Mouse (Mus musculus): Measurements from ENCODE around the gene Gns.

- TF ChIP-seq POLR2A (IDR thresholded peaks at IDR 0.05; ENCODE audit: low read depth, low read length) (no peak), CTCF (conservative IDR thresholded peaks at IDR 0.05; ENCODE audit: insufficient read depth, insufficient read length, low read depth, low read length) (no peak)
Measured at GRCm38 (mm10) chr10:121429089-121429488, 64.2 kb downstream of the Gns start.
